Mouse (Mus musculus) ES-Bruce4 (cell line): Measurements from ENCODE around the gene Olfr533. TPM values are rescaled to one million over a fixed set of nuclear protein-coding genes. Genes with fewer than 3 reads are reported as not detected.
"Not testable (repeated sequence)": the region's sequence is repeated elsewhere in the genome, so short reads cannot be mapped to it uniquely, and the experiment has no call there.

Experiments used
- H3K27ac ChIP-seq: 2 replicates; pipeline ENCODE4 v1.5.1; 2012; ENCODE audit warnings: low read length, inconsistent platforms; ENCODE audit not compliant: insufficient read depth
- H3K27me3 ChIP-seq: 2 replicates; pipeline ENCODE4 v1.6.1; 2012; ENCODE audit warnings: mild to moderate bottlenecking, low read length, inconsistent platforms; ENCODE audit not compliant: control insufficient read depth, poor library complexity, insufficient read depth, severe bottlenecking
- H3K36me3 ChIP-seq: 2 replicates; pipeline ENCODE4 v1.6.1; 2012; ENCODE audit warnings: inconsistent platforms, mild to moderate bottlenecking, low read length, moderate library complexity; ENCODE audit not compliant: control insufficient read depth, poor library complexity, insufficient read depth, severe bottlenecking
- H3K4me1 ChIP-seq: one replicate; pipeline ENCODE4 v1.8.1; 2011; ENCODE audit warnings: low read length; ENCODE audit not compliant: control insufficient read depth, insufficient read depth
- H3K4me3 ChIP-seq: 2 replicates; pipeline ENCODE4 v1.5.1; 2011; ENCODE audit warnings: low read depth, mild to moderate bottlenecking, low read length
- H3K9ac ChIP-seq: 2 replicates; pipeline ENCODE4 v1.6.1; 2012; ENCODE audit warnings: low read depth, mild to moderate bottlenecking, inconsistent platforms; ENCODE audit not compliant: poor library complexity, severe bottlenecking
- H3K9me3 ChIP-seq: replicated peaks from 2 replicates; pipeline ENCODE4 v1.6.1; 2012; ENCODE audit warnings: mild to moderate bottlenecking, low read length, inconsistent platforms; ENCODE audit not compliant: control insufficient read depth, poor library complexity, insufficient read depth, severe bottlenecking
- CTCF ChIP-seq: IDR thresholded peaks from one replicate; pipeline ENCODE4 v1.8.1; 2011; ENCODE audit warnings: low read depth, low read length
- EP300 ChIP-seq: IDR thresholded peaks from 2 replicates; pipeline ENCODE4 v1.6.1; 2011; ENCODE audit warnings: low read depth, low read length; ENCODE audit not compliant: insufficient read depth
- POLR2A ChIP-seq: IDR thresholded peaks from one replicate; pipeline ENCODE4 v1.8.1; 2011; ENCODE audit warnings: low read length; ENCODE audit not compliant: insufficient read depth
- polyA plus RNA-seq: library from polyadenylated mRNA; stranded (reverse); fragments of >200 nt; gene quantifications from 2 replicates; pipeline ENCODE4 v1.2.4, GENCODE M21; 2011; ENCODE audit warnings: low read depth; ENCODE audit not compliant: missing spikeins, insufficient read depth, insufficient read length

Olfr533 gene
- polyA plus RNA-seq, 1 experiment, result not detected

- Histone ChIP-seq H3K9me3 (no peaks in the 10 kb centered on the region), H3K4me3 (no peak overlapping the region), H3K36me3 (no peaks in the 10 kb centered on the region), H3K9ac (no peak overlapping the region), H3K27me3 (no peaks in the 10 kb centered on the region), H3K4me1 (no peaks in the 10 kb centered on the region), H3K27ac (no peak overlapping the region)
- TF ChIP-seq POLR2A (no peak), CTCF (no peak), EP300 (no peak)
Measured at GRCm38 (mm10) chr7:140494231-140494630, 31.1 kb downstream of the Olfr533 start.

DNA sequence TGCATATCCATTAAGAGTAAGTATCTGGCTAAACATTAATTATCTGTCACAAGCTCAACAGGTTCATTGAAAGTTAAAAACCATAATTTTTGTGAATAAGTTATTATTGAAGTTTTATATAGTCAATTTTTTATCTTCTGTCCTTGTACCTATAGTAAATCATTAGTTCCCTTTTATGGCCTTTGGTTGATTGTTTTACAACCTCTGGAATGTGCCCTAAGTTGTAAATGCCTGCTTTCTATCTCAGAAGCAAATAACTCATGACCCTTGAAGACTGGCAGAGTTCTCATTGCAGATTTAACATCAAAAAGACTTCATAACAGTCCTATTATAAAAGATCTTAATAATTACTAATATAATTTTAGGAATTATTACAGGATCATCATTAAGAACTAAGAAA lies 31.5 kb downstream of the Olfr533 start:
- TF ChIP-seq EP300 (no peak), POLR2A (no peak), CTCF (no peak)

GRCm38 (mm10) chr7:140507346-140508021 lies 44.3 kb downstream of the Olfr533 start, which contains the start of gene Olfr536:
TSS of gene Olfr536 (minus strand) at chr7:140507396.
- not testable (repeated sequence) for H3K4me3 ChIP-seq, H3K4me1 ChIP-seq, H3K9ac ChIP-seq

More for the DNA sequence above, 31.5 kb downstream of the Olfr533 start:
- H3K9ac ChIP-seq, result no peak overlapping the region
- no peaks in the 10 kb centered on the region for H3K4me1 ChIP-seq
- H3K4me3 ChIP-seq, result no peak overlapping the region
- H3K27me3 ChIP-seq, result no peaks in the 10 kb centered on the region
- H3K36me3 ChIP-seq, result no peaks in the 10 kb centered on the region
- H3K27ac ChIP-seq, result no peak overlapping the region
- no peaks in the 10 kb centered on the region for H3K9me3 ChIP-seq

More at GRCm38 (mm10) chr7:140507346-140508021, 44.3 kb downstream of the Olfr533 start, which contains the start of gene Olfr536:
- not testable (repeated sequence) for H3K36me3 ChIP-seq, H3K27me3 ChIP-seq, H3K27ac ChIP-seq, H3K9me3 ChIP-seq

Other genes with a start within 250 kb of the Olfr533 start
- not detected in 2 replicates for gene Cd163l1, start 245.1 kb upstream of the Olfr533 start, polyA plus RNA-seq
- not detected in 2 replicates for gene 5830411N06Rik, start 216.1 kb upstream of the Olfr533 start, polyA plus RNA-seq
- gene Olfr525, start 142.5 kb upstream of the Olfr533 start, polyA plus RNA-seq, result not detected in 2 replicates
- not detected in 2 replicates for gene Olfr527, start 129.4 kb upstream of the Olfr533 start, polyA plus RNA-seq
- not detected in 2 replicates for gene Olfr60, start 101.7 kb upstream of the Olfr533 start, polyA plus RNA-seq
- gene Olfr530, start 87.0 kb upstream of the Olfr533 start, polyA plus RNA-seq, result not detected in 2 replicates
- not detected in 2 replicates for gene Olfr531, start 60.5 kb upstream of the Olfr533 start, polyA plus RNA-seq
- not detected in 2 replicates for gene Olfr532, start 41.7 kb upstream of the Olfr533 start, polyA plus RNA-seq
- not detected in 2 replicates for gene Olfr535, start 20.8 kb downstream of the Olfr533 start, polyA plus RNA-seq
- gene Olfr536, start 44.0 kb downstream of the Olfr533 start, polyA plus RNA-seq, result 0.23 TPM in 1 of 2 replicates, not detected in the other
- not detected in 2 replicates for gene Olfr538, start 104.5 kb downstream of the Olfr533 start, polyA plus RNA-seq
- gene Olfr46, start 137.9 kb downstream of the Olfr533 start, polyA plus RNA-seq, result 0.07 TPM in 1 of 2 replicates, not detected in the other
- gene Olfr61, start 165.6 kb downstream of the Olfr533 start, polyA plus RNA-seq, result not detected in 2 replicates
- not detected in 2 replicates for gene Olfr53, start 183.1 kb downstream of the Olfr533 start, polyA plus RNA-seq
- gene Olfr539, start 196.6 kb downstream of the Olfr533 start, polyA plus RNA-seq, result 0.17 and 0.48 TPM in 2 replicates
- not detected in 2 replicates for gene Olfr45, start 218.6 kb downstream of the Olfr533 start, polyA plus RNA-seq
- gene Olfr541, start 233.9 kb downstream of the Olfr533 start, polyA plus RNA-seq, result not detected in 2 replicates